Mouse (Mus musculus): Measurements from ENCODE around the gene Bnipl. TPM values are rescaled to one million over a fixed set of nuclear protein-coding genes. Genes with fewer than 3 reads are reported as not detected.
A peak's percentile ranks its signal among the peaks of the same experiment; 100 is the strongest.

Gene Bnipl
- polyA plus RNA-seq, 1 experiment = 0.34 TPM

GRCm38 (mm10) chr3:95263089-95263739 lies 12.2 kb upstream of the Bnipl start:
- TF ChIP-seq MYOD1 (IDR thresholded peaks at IDR 0.05; ENCODE audit: control insufficient read depth, insufficient read length, low read depth) (no peak), CTCF (IDR thresholded peaks at IDR 0.05; ENCODE audit: control insufficient read depth, insufficient read depth, insufficient read length) (peak; percentile 55)
- Histone ChIP-seq H3K36me3 (ENCODE audit: control insufficient read depth, insufficient read depth) (peaks cover 39% of the 10 kb centered on the region), H3K79me2 (ENCODE audit: control insufficient read depth, insufficient read depth) (no peaks in the 10 kb centered on the region), H3K27me3 (ENCODE audit: control insufficient read depth, insufficient read depth, insufficient read length) (no peaks in the 10 kb centered on the region), H3K4me3 (ENCODE audit: insufficient read depth, poor library complexity, severe bottlenecking) (no peak overlapping the region), H3K79me3 (ENCODE audit: low read depth) (no peaks in the 10 kb centered on the region), H3ac (ENCODE audit: control insufficient read depth, insufficient read length, low read depth) (no peak overlapping the region)

GRCm38 (mm10) chr3:95261975-95262374 lies 11.0 kb upstream of the Bnipl start:
- Histone ChIP-seq H3K79me2 (ENCODE audit: control insufficient read depth, insufficient read depth) (no peaks in the 10 kb centered on the region), H3ac (ENCODE audit: control insufficient read depth, insufficient read length, low read depth) (no peak overlapping the region), H3K4me3 (ENCODE audit: insufficient read depth, poor library complexity, severe bottlenecking) (no peak overlapping the region), H3K79me3 (ENCODE audit: low read depth) (no peaks in the 10 kb centered on the region), H3K27me3 (ENCODE audit: control insufficient read depth, insufficient read depth, insufficient read length) (no peaks in the 10 kb centered on the region), H3K36me3 (ENCODE audit: control insufficient read depth, insufficient read depth) (peaks cover 39% of the 10 kb centered on the region)
- no peak for TF ChIP-seq FOSL1 (IDR thresholded peaks at IDR 0.05; ENCODE audit: insufficient read depth, low read length, poor library complexity, severe bottlenecking)
- TF ChIP-seq USF1 (IDR thresholded peaks at IDR 0.05; ENCODE audit: low read depth) = no peak
- TF ChIP-seq MYOD1 (IDR thresholded peaks at IDR 0.05; ENCODE audit: control insufficient read depth, insufficient read length, low read depth) = no peak
- no peak for TF ChIP-seq CEBPB (IDR thresholded peaks at IDR 0.05; ENCODE audit: low read depth)
- TF ChIP-seq MYOG (IDR thresholded peaks at IDR 0.05; ENCODE audit: control insufficient read depth, extremely low read depth, insufficient read length) = no peak
- no peak for TF ChIP-seq MAX (IDR thresholded peaks at IDR 0.05)
- no peak for TF ChIP-seq CTCF (IDR thresholded peaks at IDR 0.05; ENCODE audit: control insufficient read depth, insufficient read depth, insufficient read length)

- H3K79me2 ChIP-seq (ENCODE audit: control insufficient read depth, insufficient read depth) = no peaks in the 10 kb centered on the region
- TF ChIP-seq CEBPB (IDR thresholded peaks at IDR 0.05; ENCODE audit: low read depth) (no peak), FOSL1 (IDR thresholded peaks at IDR 0.05; ENCODE audit: insufficient read depth, low read length, poor library complexity, severe bottlenecking) (no peak), MYOG (IDR thresholded peaks at IDR 0.05; ENCODE audit: control insufficient read depth, extremely low read depth, insufficient read length) (no peak), MAX (IDR thresholded peaks at IDR 0.05) (no peak), CTCF (IDR thresholded peaks at IDR 0.05; ENCODE audit: control insufficient read depth, insufficient read depth, insufficient read length) (no peak), MYOD1 (IDR thresholded peaks at IDR 0.05; ENCODE audit: control insufficient read depth, insufficient read length, low read depth) (no peak), USF1 (IDR thresholded peaks at IDR 0.05; ENCODE audit: low read depth) (no peak)
- H3K27me3 ChIP-seq (ENCODE audit: control insufficient read depth, insufficient read depth, insufficient read length) = no peaks in the 10 kb centered on the region
- H3ac ChIP-seq (ENCODE audit: control insufficient read depth, insufficient read length, low read depth) = no peak overlapping the region
- no peaks in the 10 kb centered on the region for H3K79me3 ChIP-seq (ENCODE audit: low read depth)
- H3K36me3 ChIP-seq (ENCODE audit: control insufficient read depth, insufficient read depth) = peaks cover 41% of the 10 kb centered on the region
- no peak overlapping the region for H3K4me3 ChIP-seq (ENCODE audit: insufficient read depth, poor library complexity, severe bottlenecking)
Measured at GRCm38 (mm10) chr3:95256931-95257330, 5.9 kb upstream of the Bnipl start.

GRCm38 (mm10) chr3:95250361-95250760 lies 632 bp downstream of the Bnipl start:
- no peak overlapping the region for H3K4me3 ChIP-seq (ENCODE audit: insufficient read depth, poor library complexity, severe bottlenecking)
- H3K79me3 ChIP-seq (ENCODE audit: low read depth) = no peaks in the 10 kb centered on the region
- H3K36me3 ChIP-seq (ENCODE audit: control insufficient read depth, insufficient read depth) = peaks cover 15% of the 10 kb centered on the region
- no peak overlapping the region for H3ac ChIP-seq (ENCODE audit: control insufficient read depth, insufficient read length, low read depth)
- TF ChIP-seq CEBPB (IDR thresholded peaks at IDR 0.05; ENCODE audit: low read depth) (no peak), MYOG (IDR thresholded peaks at IDR 0.05; ENCODE audit: control insufficient read depth, extremely low read depth, insufficient read length) (no peak), USF1 (IDR thresholded peaks at IDR 0.05; ENCODE audit: low read depth) (no peak), MYOD1 (IDR thresholded peaks at IDR 0.05; ENCODE audit: control insufficient read depth, insufficient read length, low read depth) (no peak)
- H3K27me3 ChIP-seq (ENCODE audit: control insufficient read depth, insufficient read depth, insufficient read length) = no peaks in the 10 kb centered on the region
- no peaks in the 10 kb centered on the region for H3K79me2 ChIP-seq (ENCODE audit: control insufficient read depth, insufficient read depth)

- no peaks in the 10 kb centered on the region for H3K27me3 ChIP-seq (ENCODE audit: control insufficient read depth, insufficient read depth, insufficient read length)
- no peak overlapping the region for H3K4me3 ChIP-seq (ENCODE audit: insufficient read depth, poor library complexity, severe bottlenecking)
- peaks cover 4% of the 10 kb centered on the region for H3K36me3 ChIP-seq (ENCODE audit: control insufficient read depth, insufficient read depth)
- no peaks in the 10 kb centered on the region for H3K79me2 ChIP-seq (ENCODE audit: control insufficient read depth, insufficient read depth)
- no peaks in the 10 kb centered on the region for H3K79me3 ChIP-seq (ENCODE audit: low read depth)
- TF ChIP-seq FOSL1 (IDR thresholded peaks at IDR 0.05; ENCODE audit: insufficient read depth, low read length, poor library complexity, severe bottlenecking) (no peak), MYOD1 (IDR thresholded peaks at IDR 0.05; ENCODE audit: control insufficient read depth, insufficient read length, low read depth) (no peak), MYOG (IDR thresholded peaks at IDR 0.05; ENCODE audit: control insufficient read depth, extremely low read depth, insufficient read length) (no peak), MAX (IDR thresholded peaks at IDR 0.05) (no peak)
- no peak overlapping the region for H3ac ChIP-seq (ENCODE audit: control insufficient read depth, insufficient read length, low read depth)
Measured at GRCm38 (mm10) chr3:95247660-95248336, 3.2 kb downstream of the Bnipl start.
